Mouse (Mus musculus) cortical plate, adult 2 months (tissue): ENCODE measurements around the gene Phf19.

Experiments
- CTCF ChIP-seq: fragments of 200-500 bp; IDR thresholded peaks from 2 replicates; pipeline ENCODE4 v1.5.1; 2011; ENCODE audit warnings: mild to moderate bottlenecking, control low read depth, low read length; ENCODE audit not compliant: insufficient read depth; ENCODE audit errors: extremely low read depth
- POLR2A ChIP-seq: fragments of 200-500 bp; IDR thresholded peaks from 2 replicates; pipeline ENCODE4 v1.6.1; 2011; ENCODE audit warnings: mild to moderate bottlenecking, low read length, control low read depth; ENCODE audit not compliant: insufficient read depth; ENCODE audit errors: extremely low read depth

- no peak for TF ChIP-seq CTCF
- TF ChIP-seq POLR2A, result no peak
These were observed 23.6 kb upstream of the Phf19 start for GRCm38 (mm10) chr2:34937460-34937859.
